Mouse (Mus musculus): Measurements from ENCODE around the gene Surf4. TPM values are rescaled to one million over a fixed set of nuclear protein-coding genes. Genes with fewer than 3 reads are reported as not detected.
A peak's percentile ranks its signal among the peaks of the same experiment; 100 is the strongest.

The Surf4 gene
- polyA plus RNA-seq (2016; fragmentation: Nextera tagmentation; extraction: Ambion mirVana): 155 and 158 TPM in 2 replicates

DNA sequence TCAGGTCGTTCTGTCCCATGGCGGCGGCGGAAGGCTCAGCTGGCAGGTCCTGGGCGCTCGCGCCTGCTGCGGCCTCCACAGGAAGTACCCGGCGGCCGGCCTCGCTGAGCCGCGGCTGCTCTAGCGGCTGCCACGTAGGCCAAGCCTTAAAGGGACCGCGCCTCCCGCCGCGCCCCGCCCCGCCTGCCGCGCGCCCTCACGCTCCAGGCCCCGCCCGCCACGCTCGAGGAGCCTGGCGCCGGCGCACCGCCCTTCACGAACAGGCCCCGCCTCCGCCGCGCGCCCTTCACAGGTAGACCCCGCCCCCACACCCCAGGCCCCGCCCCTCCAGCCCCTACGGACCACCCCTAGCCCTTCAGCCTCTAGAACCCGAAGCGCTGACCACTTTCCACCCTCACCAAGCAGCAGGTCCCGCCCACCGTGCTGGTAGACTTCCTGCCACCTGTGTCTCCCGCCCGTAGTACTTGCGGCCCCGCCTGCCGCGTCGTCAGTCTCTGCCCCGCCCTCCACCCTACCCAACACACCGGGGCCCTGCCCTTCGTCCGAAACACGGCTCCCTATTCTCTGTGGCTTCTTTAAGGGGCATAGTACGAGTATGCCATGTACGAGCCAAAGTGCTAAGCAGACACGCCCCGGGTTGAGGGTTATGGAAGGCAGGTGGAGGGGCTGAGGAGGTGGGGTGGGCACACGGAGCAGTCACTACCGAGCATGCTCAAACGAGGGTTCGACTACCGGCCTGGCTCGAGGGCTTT, at the start of gene Surf4, which contains the start of gene Stkld1:
Surf4 (minus strand) TSS at position 625 of the 752 bp plus-strand sequence.
Stkld1 (plus strand) TSS at position 744 of the 752 bp plus-strand sequence.
- Histone ChIP-seq H3K4me1 (replicated peaks) (peaks cover 34% of the 10 kb centered on the region), H3K4me3 (peak within 1 kb of the TSS; percentile 98), H3K27ac (peak within 1 kb of the TSS; percentile 99), H3K36me3 (peaks cover 29% of the 10 kb centered on the region), H3K9me3 (no peaks in the 10 kb centered on the region), H3K27me3 (ENCODE audit: insufficient read depth, poor library complexity, severe bottlenecking) (no peaks in the 10 kb centered on the region)
- peak; percentile 96 for DNase-seq (ENCODE audit: low spot score)
- WGBS: 2% methylated on average over 70 of the region's 70 CpGs

GRCm38 (mm10) chr2:26980361-26980760, 46.6 kb upstream of the Surf4 start:
- 75% methylated on average over 1 of the region's 1 CpGs for WGBS
- Histone ChIP-seq H3K4me1 (replicated peaks) (no peaks in the 10 kb centered on the region), H3K27ac (no peak overlapping the region), H3K36me3 (no peaks in the 10 kb centered on the region), H3K27me3 (ENCODE audit: insufficient read depth, poor library complexity, severe bottlenecking) (no peaks in the 10 kb centered on the region), H3K4me3 (no peak overlapping the region), H3K9me3 (no peaks in the 10 kb centered on the region)
- no peak for DNase-seq (ENCODE audit: low spot score)

DNA sequence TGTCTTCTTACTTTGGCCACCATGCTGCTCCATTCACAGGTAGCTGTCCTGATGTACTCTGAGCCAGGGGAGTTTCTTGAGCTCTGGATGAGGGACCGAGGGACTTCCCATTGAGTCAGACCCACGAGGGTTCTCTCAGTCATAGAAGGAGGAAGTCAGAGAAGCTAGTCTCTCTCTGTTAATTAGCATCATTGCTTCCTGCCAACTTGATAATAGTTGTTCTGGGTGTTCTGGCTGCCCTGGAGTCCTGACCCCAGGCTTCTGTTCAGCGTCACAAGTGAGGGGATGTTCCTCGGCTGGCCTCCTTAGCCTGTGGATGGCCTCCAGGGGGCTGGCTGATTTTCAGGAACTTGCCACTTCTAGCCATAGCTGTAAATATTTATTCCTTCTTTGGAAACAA, 40.2 kb upstream of the Surf4 start:
- no peaks in the 10 kb centered on the region for H3K27me3 ChIP-seq (ENCODE audit: insufficient read depth, poor library complexity, severe bottlenecking)
- DNase-seq (ENCODE audit: low spot score): no peak
- WGBS: 71% methylated on average over 4 of the region's 4 CpGs

DNA sequence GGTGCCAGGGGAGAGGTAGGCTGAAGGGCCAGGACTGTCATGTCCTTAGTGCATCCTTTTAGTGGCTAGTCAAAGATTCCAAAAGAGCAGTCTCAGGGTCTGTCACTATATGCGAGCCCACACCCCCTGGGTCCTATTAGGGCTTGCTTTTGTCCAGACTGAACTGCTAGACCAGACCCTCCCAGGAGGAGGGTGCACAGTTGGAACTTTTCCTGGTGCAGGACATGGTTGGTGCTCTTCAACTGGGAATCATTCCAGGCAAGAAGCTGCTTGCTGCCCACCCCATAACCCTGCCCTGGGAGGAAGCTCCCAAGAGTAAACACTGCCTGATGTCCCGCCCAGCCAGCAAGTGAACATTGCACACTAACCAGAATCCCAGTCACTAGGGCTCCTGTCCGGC, 39.4 kb upstream of the Surf4 start, which contains the start of gene Adamts13:
Adamts13 (plus strand) TSS at position 301 of the 400 bp plus-strand sequence.
- DNase-seq (ENCODE audit: low spot score): no peak
- 66% methylated on average over 3 of the region's 3 CpGs for WGBS
- peaks cover 10% of the 10 kb centered on the region for H3K4me1 ChIP-seq (replicated peaks)
- H3K27me3 ChIP-seq (ENCODE audit: insufficient read depth, poor library complexity, severe bottlenecking): no peaks in the 10 kb centered on the region
- H3K9me3 ChIP-seq: no peaks in the 10 kb centered on the region
- no peak within 1 kb of the TSS for H3K4me3 ChIP-seq
- H3K27ac ChIP-seq: peak within 1 kb of the TSS; percentile 40; the same call in 1 of the 2 replicates
- H3K36me3 ChIP-seq: no peaks in the 10 kb centered on the region

More for the DNA sequence above, 40.2 kb upstream of the Surf4 start:
- no peak overlapping the region for H3K4me3 ChIP-seq
- H3K9me3 ChIP-seq: no peaks in the 10 kb centered on the region
- no peaks in the 10 kb centered on the region for H3K36me3 ChIP-seq
- H3K27ac ChIP-seq: no peak overlapping the region
- H3K4me1 ChIP-seq (replicated peaks): peaks cover 10% of the 10 kb centered on the region

DNA sequence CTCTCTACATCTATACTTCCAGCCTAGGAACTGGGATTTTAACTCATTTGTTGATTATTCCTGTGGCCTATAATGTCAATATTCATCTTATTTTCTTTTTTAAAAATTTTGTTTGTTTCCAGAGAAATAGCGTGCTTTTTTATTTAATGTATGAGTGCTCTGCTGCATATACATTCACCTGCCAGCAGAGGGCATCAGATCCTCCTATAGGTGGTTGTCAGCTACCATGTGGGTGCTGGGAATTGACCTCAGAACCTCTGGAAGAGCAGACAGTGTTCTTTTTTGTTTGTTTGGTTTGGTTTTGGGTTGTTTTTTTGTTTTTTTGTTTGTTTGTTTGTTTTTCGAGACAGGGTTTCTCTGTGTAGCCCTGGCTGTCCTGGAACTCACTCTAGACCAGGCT, 33.5 kb upstream of the Surf4 start:
- Histone ChIP-seq H3K4me3 (no peak overlapping the region), H3K27me3 (ENCODE audit: insufficient read depth, poor library complexity, severe bottlenecking) (no peaks in the 10 kb centered on the region), H3K4me1 (replicated peaks) (peaks cover 31% of the 10 kb centered on the region), H3K9me3 (0 out of 2 replicates have a peak, but pooled peaks cover 8% of the 10 kb centered on the region), H3K36me3 (peaks cover 3% of the 10 kb centered on the region), H3K27ac (no peak overlapping the region)
- 73% methylated on average over 2 of the region's 2 CpGs for WGBS
- no peak for DNase-seq (ENCODE audit: low spot score)

DNA sequence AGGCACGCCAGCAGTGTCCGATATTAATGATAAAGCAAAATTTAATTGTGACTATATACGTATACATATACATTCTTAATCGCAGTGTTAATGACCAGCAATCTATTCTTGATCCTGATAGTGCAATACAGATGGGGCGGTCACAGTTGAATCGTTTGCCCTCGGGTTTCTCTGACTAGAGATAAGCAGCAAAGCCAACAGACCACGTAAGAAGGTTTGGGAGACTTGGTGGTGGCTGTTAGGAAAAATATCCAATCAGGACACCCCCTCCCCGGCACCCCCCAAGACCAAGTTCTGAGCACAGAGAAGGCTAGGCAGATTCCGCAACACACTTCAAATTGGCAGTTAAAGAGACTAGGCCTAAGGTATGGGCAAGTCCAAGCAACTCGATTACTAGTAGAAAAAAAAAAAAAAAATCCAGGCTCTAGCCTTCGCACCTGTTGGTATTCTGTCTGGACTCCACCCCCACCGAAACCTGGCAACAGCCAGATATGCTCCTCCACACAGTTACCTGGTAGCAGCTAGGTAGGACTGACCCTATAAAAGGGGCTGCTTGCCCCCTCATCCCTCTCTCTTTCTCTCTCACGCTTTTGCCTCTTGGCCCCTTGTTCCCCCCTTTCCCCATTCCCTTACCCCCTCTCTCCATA, 31.1 kb upstream of the Surf4 start:
- H3K4me3 ChIP-seq: peak overlapping the region; percentile 81
- peak; percentile 7 for DNase-seq (ENCODE audit: low spot score)
- WGBS: 16% methylated on average over 14 of the region's 14 CpGs
- H3K36me3 ChIP-seq: peaks cover 27% of the 10 kb centered on the region
- H3K27ac ChIP-seq: peak overlapping the region; percentile 98
- H3K4me1 ChIP-seq (replicated peaks): peaks cover 31% of the 10 kb centered on the region
- H3K9me3 ChIP-seq: 0 out of 2 replicates have a peak, but pooled peaks cover 8% of the 10 kb centered on the region
- H3K27me3 ChIP-seq (ENCODE audit: insufficient read depth, poor library complexity, severe bottlenecking): no peaks in the 10 kb centered on the region

- DNase-seq (ENCODE audit: low spot score): peak; percentile 94
- H3K4me3 ChIP-seq: peak within 1 kb of the TSS; percentile 81
- peak within 1 kb of the TSS; percentile 98 for H3K27ac ChIP-seq
- H3K4me1 ChIP-seq (replicated peaks): peaks cover 31% of the 10 kb centered on the region
- H3K36me3 ChIP-seq: peaks cover 32% of the 10 kb centered on the region
- 1% methylated on average over 50 of the region's 50 CpGs for WGBS
- H3K9me3 ChIP-seq: 0 out of 2 replicates have a peak, but pooled peaks cover 8% of the 10 kb centered on the region
- H3K27me3 ChIP-seq (ENCODE audit: insufficient read depth, poor library complexity, severe bottlenecking): no peaks in the 10 kb centered on the region
Observed at GRCm38 (mm10) chr2:26963923-26964723, 30.4 kb upstream of the Surf4 start, which contains the start of gene Rexo4. Gene Rexo4 (minus strand): TSS chr2:26964386.

GRCm38 (mm10) chr2:26960756-26961155, 27.0 kb upstream of the Surf4 start:
- Histone ChIP-seq H3K9me3 (no peaks in the 10 kb centered on the region), H3K4me3 (no peak overlapping the region), H3K4me1 (replicated peaks) (peaks cover 31% of the 10 kb centered on the region), H3K27me3 (ENCODE audit: insufficient read depth, poor library complexity, severe bottlenecking) (no peaks in the 10 kb centered on the region), H3K27ac (no peak overlapping the region), H3K36me3 (peaks cover 64% of the 10 kb centered on the region)
- DNase-seq (ENCODE audit: low spot score): no peak
- 85% methylated on average over 4 of the region's 4 CpGs for WGBS

- Histone ChIP-seq H3K27me3 (ENCODE audit: insufficient read depth, poor library complexity, severe bottlenecking) (no peaks in the 10 kb centered on the region), H3K9me3 (no peaks in the 10 kb centered on the region), H3K36me3 (peaks cover 97% of the 10 kb centered on the region), H3K4me3 (no peak overlapping the region), H3K27ac (no peak overlapping the region), H3K4me1 (replicated peaks) (peaks cover 8% of the 10 kb centered on the region)
- WGBS: 92% methylated on average over 2 of the region's 2 CpGs
- no peak for DNase-seq (ENCODE audit: low spot score)
Observed at GRCm38 (mm10) chr2:26957488-26957859, 23.7 kb upstream of the Surf4 start.

DNA sequence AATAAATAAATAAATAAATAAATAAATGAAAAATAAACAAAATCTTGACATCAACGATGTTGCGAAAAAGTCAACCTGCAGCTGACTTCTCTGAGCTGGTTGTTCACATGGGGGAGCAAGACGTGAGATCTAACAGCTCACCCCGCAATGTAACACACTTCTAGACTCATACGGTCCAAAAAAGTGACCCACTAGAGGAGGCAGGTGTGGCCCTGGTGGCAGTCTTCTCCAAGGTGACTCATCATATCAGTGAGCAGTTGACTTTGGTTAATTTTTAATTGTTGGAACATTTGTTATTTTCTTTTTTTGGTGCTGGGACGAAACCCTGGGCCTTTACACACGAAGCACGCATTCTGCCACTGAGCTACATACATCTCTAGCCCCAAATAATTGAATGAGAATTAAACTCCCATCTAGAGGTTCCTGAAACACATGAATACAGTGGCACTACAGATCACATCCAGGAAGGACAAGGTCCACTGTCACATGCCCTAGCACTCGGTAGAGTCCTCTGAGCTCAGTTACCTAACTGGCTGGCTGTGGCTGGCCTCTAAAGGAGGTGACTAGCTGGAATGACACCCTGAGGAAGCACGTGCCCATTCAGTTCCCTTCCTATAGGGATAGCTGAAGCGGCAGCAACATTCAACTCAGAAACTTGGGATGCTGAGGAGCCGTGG, 23.2 kb upstream of the Surf4 start:
- DNase-seq (ENCODE audit: low spot score): no peak
- 95% methylated on average over 12 of the region's 12 CpGs for WGBS
- Histone ChIP-seq H3K27ac (no peak overlapping the region), H3K4me1 (replicated peaks) (peaks cover 3% of the 10 kb centered on the region), H3K36me3 (peaks cover 97% of the 10 kb centered on the region), H3K4me3 (no peak overlapping the region), H3K9me3 (no peaks in the 10 kb centered on the region), H3K27me3 (ENCODE audit: insufficient read depth, poor library complexity, severe bottlenecking) (no peaks in the 10 kb centered on the region)

- Histone ChIP-seq H3K36me3 (peaks cover 97% of the 10 kb centered on the region), H3K27ac (no peak overlapping the region), H3K27me3 (ENCODE audit: insufficient read depth, poor library complexity, severe bottlenecking) (no peaks in the 10 kb centered on the region), H3K4me1 (replicated peaks) (no peaks in the 10 kb centered on the region), H3K9me3 (no peaks in the 10 kb centered on the region), H3K4me3 (no peak overlapping the region)
- no peak for DNase-seq (ENCODE audit: low spot score)
- WGBS: 95% methylated on average over 2 of the region's 2 CpGs
Observed at GRCm38 (mm10) chr2:26954735-26955395, 21.1 kb upstream of the Surf4 start.

DNA sequence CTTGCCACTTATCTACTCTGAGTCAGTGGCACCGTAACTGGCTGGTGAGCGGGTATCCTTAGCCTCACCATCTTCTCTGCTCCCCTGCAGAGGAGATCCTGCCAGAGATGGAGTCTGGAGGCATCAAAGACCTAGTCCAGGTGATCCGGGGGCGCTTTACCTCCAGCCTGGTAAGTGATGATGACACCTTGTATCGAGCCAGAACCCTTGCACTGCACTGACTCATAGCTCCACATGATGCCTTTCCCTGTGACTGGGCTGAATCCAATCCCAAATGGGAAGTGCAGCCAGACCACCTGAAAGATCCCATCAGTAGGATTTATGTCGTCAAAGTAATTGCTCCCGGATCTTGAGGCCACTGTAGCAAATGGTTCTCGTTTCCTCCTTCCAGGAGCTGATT, 19.1 kb upstream of the Surf4 start:
- 93% methylated on average over 8 of the region's 8 CpGs for WGBS
- Histone ChIP-seq H3K9me3 (no peaks in the 10 kb centered on the region), H3K4me1 (replicated peaks) (no peaks in the 10 kb centered on the region), H3K27ac (no peak overlapping the region), H3K27me3 (ENCODE audit: insufficient read depth, poor library complexity, severe bottlenecking) (no peaks in the 10 kb centered on the region), H3K4me3 (no peak overlapping the region), H3K36me3 (peaks cover 100% of the 10 kb centered on the region)
- DNase-seq (ENCODE audit: low spot score): no peak
